Mouse (Mus musculus): ENCODE measurements around the gene Smpdl3a. TPM values are rescaled to one million over a fixed set of nuclear protein-coding genes. Genes with fewer than 3 reads are reported as not detected.

Gene Smpdl3a
- polyA plus RNA-seq, 2 experiments = 12.0 to 24.9 TPM

- H3K27me3 ChIP-seq (ENCODE audit: control insufficient read depth, insufficient read depth, low read length) = no peaks in the 10 kb centered on the region
- H3K36me3 ChIP-seq (replicated peaks; ENCODE audit: control insufficient read depth, insufficient read depth, low read depth) = no peaks in the 10 kb centered on the region
- H3K4me1 ChIP-seq (replicated peaks; ENCODE audit: control insufficient read depth in 2 of 2, insufficient read depth in 2 of 2, low read length in 1 of 2) = peaks cover 0 to 3% of the 10 kb centered on the region in 2 experiments; a peak in 1 of 4 replicates
- ATAC-seq (ENCODE audit: insufficient read depth) = peak; percentile 45; the same call in 1 of the 2 replicates
- DNase-seq (ENCODE audit: low read depth in 3 of 3, low spot score in 3 of 3) = no peak
- TF ChIP-seq EP300 (IDR thresholded peaks at IDR 0.05; ENCODE audit: low read depth) (0 out of 2 replicates have a peak, but pooled peaks have one; percentile 21), CTCF (IDR thresholded peaks at IDR 0.05; ENCODE audit: low read depth) (no peak)
- H3K9me3 ChIP-seq (ENCODE audit: control insufficient read depth, low read length) = no peaks in the 10 kb centered on the region
- WGBS (ENCODE audit: insufficient replicate concordance) = 36% methylated on average over 6 of the region's 6 CpGs
- H3K4me3 ChIP-seq (ENCODE audit: insufficient read depth in 1 of 2, low read depth in 2 of 2, low read length in 2 of 2) = no peak overlapping the region
- no peak overlapping the region for H3K4me2 ChIP-seq (ENCODE audit: low read depth)
- H3K27ac ChIP-seq = no peak overlapping the region
- no peak overlapping the region; the same call in 1 of the 2 replicates for H3K9ac ChIP-seq (replicated peaks)
Observed at GRCm38 (mm10) chr10:57815869-57816268, 21.7 kb downstream of the Smpdl3a start.

GRCm38 (mm10) chr10:57819209-57819608, 25.1 kb downstream of the Smpdl3a start:
- 74% methylated on average over 2 of the region's 2 CpGs for WGBS (ENCODE audit: insufficient replicate concordance)
- no peaks in the 10 kb centered on the region for H3K36me3 ChIP-seq (replicated peaks; ENCODE audit: control insufficient read depth, insufficient read depth, low read depth)
- H3K27ac ChIP-seq = no peak overlapping the region
- no peak overlapping the region for H3K4me3 ChIP-seq (ENCODE audit: insufficient read depth in 1 of 2, low read depth in 2 of 2, low read length in 2 of 2)
- TF ChIP-seq CTCF (IDR thresholded peaks at IDR 0.05; ENCODE audit: low read depth) (no peak), EP300 (IDR thresholded peaks at IDR 0.05; ENCODE audit: low read depth) (no peak)
- no peak for ATAC-seq (ENCODE audit: insufficient read depth)
- no peak overlapping the region for H3K4me2 ChIP-seq (ENCODE audit: low read depth)
- H3K9ac ChIP-seq (replicated peaks) = no peak overlapping the region
- no peaks in the 10 kb centered on the region for H3K9me3 ChIP-seq (ENCODE audit: control insufficient read depth, low read length)
- peaks cover 0 to 3% of the 10 kb centered on the region in 2 experiments; a peak in 1 of 4 replicates for H3K4me1 ChIP-seq (replicated peaks; ENCODE audit: control insufficient read depth in 2 of 2, insufficient read depth in 2 of 2, low read length in 1 of 2)
- no peaks in the 10 kb centered on the region for H3K27me3 ChIP-seq (ENCODE audit: control insufficient read depth, insufficient read depth, low read length)
- no peak for DNase-seq (ENCODE audit: low read depth in 3 of 3, low spot score in 3 of 3)

GRCm38 (mm10) chr10:57822473-57822872, 28.3 kb downstream of the Smpdl3a start:
- Histone ChIP-seq H3K27me3 (ENCODE audit: control insufficient read depth, insufficient read depth, low read length) (no peaks in the 10 kb centered on the region), H3K36me3 (replicated peaks; ENCODE audit: control insufficient read depth, insufficient read depth, low read depth) (no peaks in the 10 kb centered on the region), H3K4me3 (ENCODE audit: insufficient read depth in 1 of 2, low read depth in 2 of 2, low read length in 2 of 2) (no peak overlapping the region), H3K4me1 (replicated peaks; ENCODE audit: control insufficient read depth in 2 of 2, insufficient read depth in 2 of 2, low read length in 1 of 2) (no peaks in the 10 kb centered on the region), H3K4me2 (ENCODE audit: low read depth) (no peak overlapping the region), H3K9me3 (ENCODE audit: control insufficient read depth, low read length) (no peaks in the 10 kb centered on the region), H3K27ac (no peak overlapping the region), H3K9ac (replicated peaks) (no peak overlapping the region)
- 42% methylated on average over 3 of the region's 3 CpGs for WGBS (ENCODE audit: insufficient replicate concordance)
- DNase-seq (ENCODE audit: low read depth in 3 of 3, low spot score in 3 of 3) (no peak), ATAC-seq (ENCODE audit: insufficient read depth) (no peak)
- TF ChIP-seq CTCF (IDR thresholded peaks at IDR 0.05; ENCODE audit: low read depth) (no peak), EP300 (IDR thresholded peaks at IDR 0.05; ENCODE audit: low read depth) (no peak)

- H3K27me3 ChIP-seq (ENCODE audit: control insufficient read depth, insufficient read depth, low read length) = no peaks in the 10 kb centered on the region
- no peak overlapping the region for H3K9ac ChIP-seq (replicated peaks)
- TF ChIP-seq CTCF (IDR thresholded peaks at IDR 0.05; ENCODE audit: low read depth) (no peak), EP300 (IDR thresholded peaks at IDR 0.05; ENCODE audit: low read depth) (no peak)
- no peak for ATAC-seq (ENCODE audit: insufficient read depth)
- 53% methylated on average over 5 of the region's 5 CpGs for WGBS (ENCODE audit: insufficient replicate concordance)
- DNase-seq (ENCODE audit: low read depth in 3 of 3, low spot score in 3 of 3) = no peak
- H3K4me3 ChIP-seq (ENCODE audit: insufficient read depth in 1 of 2, low read depth in 2 of 2, low read length in 2 of 2) = no peak overlapping the region
- no peaks in the 10 kb centered on the region for H3K4me1 ChIP-seq (replicated peaks; ENCODE audit: control insufficient read depth in 2 of 2, insufficient read depth in 2 of 2, low read length in 1 of 2)
- H3K9me3 ChIP-seq (ENCODE audit: control insufficient read depth, low read length) = no peaks in the 10 kb centered on the region
- no peak overlapping the region for H3K4me2 ChIP-seq (ENCODE audit: low read depth)
- no peaks in the 10 kb centered on the region for H3K36me3 ChIP-seq (replicated peaks; ENCODE audit: control insufficient read depth, insufficient read depth, low read depth)
- H3K27ac ChIP-seq = no peak overlapping the region
Observed at GRCm38 (mm10) chr10:57828649-57829048, 34.5 kb downstream of the Smpdl3a start.

GRCm38 (mm10) chr10:57829621-57830020, 35.5 kb downstream of the Smpdl3a start:
- 62% methylated on average over 3 of the region's 3 CpGs for WGBS (ENCODE audit: insufficient replicate concordance)

More at GRCm38 (mm10) chr10:57829621-57830020, 35.5 kb downstream of the Smpdl3a start:
- Histone ChIP-seq H3K27me3 (ENCODE audit: control insufficient read depth, insufficient read depth, low read length) (no peaks in the 10 kb centered on the region), H3K36me3 (replicated peaks; ENCODE audit: control insufficient read depth, insufficient read depth, low read depth) (no peaks in the 10 kb centered on the region), H3K4me3 (ENCODE audit: insufficient read depth in 1 of 2, low read depth in 2 of 2, low read length in 2 of 2) (no peak overlapping the region), H3K27ac (no peak overlapping the region), H3K9me3 (ENCODE audit: control insufficient read depth, low read length) (no peaks in the 10 kb centered on the region), H3K9ac (replicated peaks) (no peak overlapping the region), H3K4me1 (replicated peaks; ENCODE audit: control insufficient read depth in 2 of 2, insufficient read depth in 2 of 2, low read length in 1 of 2) (no peaks in the 10 kb centered on the region), H3K4me2 (ENCODE audit: low read depth) (no peak overlapping the region)
- no peak for ATAC-seq (ENCODE audit: insufficient read depth)
- no peak for TF ChIP-seq CTCF (IDR thresholded peaks at IDR 0.05; ENCODE audit: low read depth)
- TF ChIP-seq EP300 (IDR thresholded peaks at IDR 0.05; ENCODE audit: low read depth) = no peak
- DNase-seq (ENCODE audit: low read depth in 3 of 3, low spot score in 3 of 3) = no peak

All from liver, embryonic 14.5 days (tissue).